Mouse (Mus musculus) adrenal gland, adult 8-10 months (tissue): Measurements from ENCODE around the gene Sar1a. TPM values are rescaled to one million over a fixed set of nuclear protein-coding genes. Genes with fewer than 3 reads are reported as not detected.

Experiments used
- DNase-seq: peaks from one replicate; pipeline ENCODE4 v3.0.0; 2022
- total RNA-seq, 4 experiments: library from RNA; stranded (reverse); gene quantifications; 2 replicates each; pipeline ENCODE4 v1.2.4; 2022

Gene Sar1a
- total RNA-seq, 4 experiments from 2014 or later, result 192 to 224 (median 209) TPM

GRCm38 (mm10) chr10:61736671-61737078 is 56.6 kb downstream of the Sar1a start:
- DNase-seq, result no peak

- DNase-seq, result no peak
These were observed 57.4 kb downstream of the Sar1a start for GRCm38 (mm10) chr10:61737537-61737936.

- DNase-seq, result peak; percentile 61
These were observed 58.0 kb downstream of the Sar1a start for GRCm38 (mm10) chr10:61738126-61738525.

- DNase-seq, result peak; percentile 80
These were observed 61.2 kb downstream of the Sar1a start for GRCm38 (mm10) chr10:61741306-61741705.

GRCm38 (mm10) chr10:61741873-61742272 is 61.8 kb downstream of the Sar1a start:
- no peak for DNase-seq

GRCm38 (mm10) chr10:61742336-61742735 is 62.2 kb downstream of the Sar1a start:
- DNase-seq, result no peak

Other genes starting within 250 kb of the Sar1a start
- 100 to 1,000 TPM in 1 of 4 experiments, 10 to 100 TPM in 3; 82.0 to 113 (median 91.2) TPM for gene Eif4ebp2, start 227.6 kb upstream of the Sar1a start, total RNA-seq
- 10 to 100 TPM; 11.9 to 29.3 (median 17.8) TPM for gene Lrrc20, start 204.5 kb upstream of the Sar1a start, total RNA-seq
- under 1 TPM in 3 of 4 experiments, not detected in 1; 0.15 to 0.32 (median 0.24) TPM for gene Npffr1, start 84.8 kb upstream of the Sar1a start, total RNA-seq
- 100 to 1,000 TPM in 2 of 4 experiments, 10 to 100 TPM in 2; 70.0 to 114 (median 96.9) TPM for gene Ppa1, start 31.7 kb upstream of the Sar1a start, total RNA-seq
- 100 to 1,000 TPM in 2 of 4 experiments, 10 to 100 TPM in 2; 58.1 to 133 (median 96.3) TPM for gene Tysnd1, start 15.2 kb downstream of the Sar1a start, total RNA-seq
- gene Aifm2, start 35.0 kb downstream of the Sar1a start, total RNA-seq, result 100 to 1,000 TPM; 185 to 376 (median 281) TPM
- gene H2afy2, start 103.8 kb downstream of the Sar1a start, total RNA-seq, result 10 to 100 TPM in 2 of 4 experiments, 1 to 10 TPM in 2; 8.5 to 14.8 (median 9.9) TPM